Mouse (Mus musculus): ENCODE measurements around the gene Nmnat3. TPM values are rescaled to one million over a fixed set of nuclear protein-coding genes. Genes with fewer than 3 reads are reported as not detected.

Gene Nmnat3
- total and polyA plus RNA-seq, 2 experiments = 9.2 to 11.1 TPM

- Histone ChIP-seq H3K36me3 (ENCODE audit: control insufficient read depth, insufficient read depth, low read length) (no peaks in the 10 kb centered on the region), H3K27ac (replicated peaks; ENCODE audit: insufficient read depth, low read depth, low read length) (no peak overlapping the region), H3K27me3 (ENCODE audit: control insufficient read depth, insufficient read depth, low read length) (no peaks in the 10 kb centered on the region), H3K9ac (ENCODE audit: low read depth, low read length) (no peak overlapping the region), H3K79me2 (ENCODE audit: control insufficient read depth, insufficient read depth, low read length) (no peaks in the 10 kb centered on the region), H3K4me3 (ENCODE audit: insufficient read depth, low read depth, low read length) (no peak overlapping the region), H3K4me1 (ENCODE audit: control insufficient read depth, insufficient read depth, low read length) (no peaks in the 10 kb centered on the region)
- TF ChIP-seq CTCF (IDR thresholded peaks at IDR 0.05; ENCODE audit: low read depth, low read length) (no peak), POLR2A (IDR thresholded peaks at IDR 0.05; ENCODE audit: extremely low read depth, insufficient read depth, low read length) (no peak)
- no peak for DNase-seq (ENCODE audit: extremely low read depth, low read depth, low spot score)
Measured at GRCm38 (mm10) chr9:98289665-98290064, 2.4 kb downstream of the Nmnat3 start.

- H3K4me1 ChIP-seq (ENCODE audit: control insufficient read depth, insufficient read depth, low read length) = no peaks in the 10 kb centered on the region
- H3K79me2 ChIP-seq (ENCODE audit: control insufficient read depth, insufficient read depth, low read length) = no peaks in the 10 kb centered on the region
- H3K27me3 ChIP-seq (ENCODE audit: control insufficient read depth, insufficient read depth, low read length) = no peaks in the 10 kb centered on the region
- no peaks in the 10 kb centered on the region for H3K36me3 ChIP-seq (ENCODE audit: control insufficient read depth, insufficient read depth, low read length)
- no peak overlapping the region for H3K4me3 ChIP-seq (ENCODE audit: insufficient read depth, low read depth, low read length)
- no peak for DNase-seq (ENCODE audit: extremely low read depth, low read depth, low spot score)
- H3K9ac ChIP-seq (ENCODE audit: low read depth, low read length) = no peak overlapping the region
- TF ChIP-seq POLR2A (IDR thresholded peaks at IDR 0.05; ENCODE audit: extremely low read depth, insufficient read depth, low read length) (no peak), CTCF (IDR thresholded peaks at IDR 0.05; ENCODE audit: low read depth, low read length) (no peak)
- 91% methylated on average over 1 of the region's 1 CpGs for WGBS
- no peak overlapping the region for H3K27ac ChIP-seq (replicated peaks; ENCODE audit: insufficient read depth, low read depth, low read length)
Measured at GRCm38 (mm10) chr9:98290591-98290990, 3.4 kb downstream of the Nmnat3 start.

- Histone ChIP-seq H3K36me3 (ENCODE audit: control insufficient read depth, insufficient read depth, low read length) (no peaks in the 10 kb centered on the region), H3K4me1 (ENCODE audit: control insufficient read depth, insufficient read depth, low read length) (peaks cover 5% of the 10 kb centered on the region; the same call in 1 of the 2 replicates), H3K27me3 (ENCODE audit: control insufficient read depth, insufficient read depth, low read length) (no peaks in the 10 kb centered on the region), H3K79me2 (ENCODE audit: control insufficient read depth, insufficient read depth, low read length) (peaks cover 3% of the 10 kb centered on the region; the same call in 1 of the 2 replicates), H3K4me3 (ENCODE audit: insufficient read depth, low read depth, low read length) (peak overlapping the region; percentile 62), H3K9ac (ENCODE audit: low read depth, low read length) (peak overlapping the region; percentile 78), H3K27ac (replicated peaks; ENCODE audit: insufficient read depth, low read depth, low read length) (peak overlapping the region; percentile 80)
- TF ChIP-seq POLR2A (IDR thresholded peaks at IDR 0.05; ENCODE audit: extremely low read depth, insufficient read depth, low read length) (0 out of 2 replicates have a peak, but pooled peaks have one; percentile 49), CTCF (IDR thresholded peaks at IDR 0.05; ENCODE audit: low read depth, low read length) (no peak)
- peak; percentile 92 for DNase-seq (ENCODE audit: extremely low read depth, low read depth, low spot score)
- WGBS = under 1% methylated on average over 56 of the region's 56 CpGs
Measured at GRCm38 (mm10) chr9:98296383-98297201, 9.4 kb downstream of the Nmnat3 start.

- Histone ChIP-seq H3K27me3 (ENCODE audit: control insufficient read depth, insufficient read depth, low read length) (no peaks in the 10 kb centered on the region), H3K9ac (ENCODE audit: low read depth, low read length) (peak overlapping the region; percentile 78), H3K4me1 (ENCODE audit: control insufficient read depth, insufficient read depth, low read length) (peaks cover 5% of the 10 kb centered on the region; the same call in 1 of the 2 replicates), H3K27ac (replicated peaks; ENCODE audit: insufficient read depth, low read depth, low read length) (peak overlapping the region; percentile 80), H3K79me2 (ENCODE audit: control insufficient read depth, insufficient read depth, low read length) (peaks cover 3% of the 10 kb centered on the region; the same call in 1 of the 2 replicates), H3K4me3 (ENCODE audit: insufficient read depth, low read depth, low read length) (peak overlapping the region; percentile 62; the same call in 1 of the 2 replicates), H3K36me3 (ENCODE audit: control insufficient read depth, insufficient read depth, low read length) (no peaks in the 10 kb centered on the region)
- 14% methylated on average over 12 of the region's 12 CpGs for WGBS
- TF ChIP-seq POLR2A (IDR thresholded peaks at IDR 0.05; ENCODE audit: extremely low read depth, insufficient read depth, low read length) (no peak), CTCF (IDR thresholded peaks at IDR 0.05; ENCODE audit: low read depth, low read length) (no peak)
- DNase-seq (ENCODE audit: extremely low read depth, low read depth, low spot score) = no peak
Measured at GRCm38 (mm10) chr9:98297234-98297936, 10.2 kb downstream of the Nmnat3 start.

- peaks cover 5% of the 10 kb centered on the region; the same call in 1 of the 2 replicates for H3K4me1 ChIP-seq (ENCODE audit: control insufficient read depth, insufficient read depth, low read length)
- no peak overlapping the region for H3K9ac ChIP-seq (ENCODE audit: low read depth, low read length)
- H3K27ac ChIP-seq (replicated peaks; ENCODE audit: insufficient read depth, low read depth, low read length) = no peak overlapping the region
- TF ChIP-seq POLR2A (IDR thresholded peaks at IDR 0.05; ENCODE audit: extremely low read depth, insufficient read depth, low read length) = no peak
- TF ChIP-seq CTCF (IDR thresholded peaks at IDR 0.05; ENCODE audit: low read depth, low read length) = no peak
- peaks cover 3% of the 10 kb centered on the region; the same call in 1 of the 2 replicates for H3K79me2 ChIP-seq (ENCODE audit: control insufficient read depth, insufficient read depth, low read length)
- H3K4me3 ChIP-seq (ENCODE audit: insufficient read depth, low read depth, low read length) = no peak overlapping the region
- H3K36me3 ChIP-seq (ENCODE audit: control insufficient read depth, insufficient read depth, low read length) = no peaks in the 10 kb centered on the region
- DNase-seq (ENCODE audit: extremely low read depth, low read depth, low spot score) = peak; percentile 80
- 76% methylated on average over 6 of the region's 6 CpGs for WGBS
- H3K27me3 ChIP-seq (ENCODE audit: control insufficient read depth, insufficient read depth, low read length) = no peaks in the 10 kb centered on the region
Measured at GRCm38 (mm10) chr9:98297937-98298595, 10.8 kb downstream of the Nmnat3 start.

Measured in liver, adult 2 months (tissue).